Mouse (Mus musculus): ENCODE data around the gene Vmn1r64.
A peak's percentile ranks its signal among the peaks of the same experiment; 100 is the strongest.
"Not testable (repeated sequence)": the region's sequence is repeated elsewhere in the genome, so short reads cannot be mapped to it uniquely, and the experiment has no call there.

Vmn1r64 gene

GRCm38 (mm10) chr7:5884442-5884841, at the start of gene Vmn1r64:
TSS of gene Vmn1r64 (minus strand) at chr7:5884542.
- no peak for DNase-seq (ENCODE audit: low read depth, low spot score)

GRCm38 (mm10) chr7:5899238-5899637, 14.9 kb upstream of the Vmn1r64 start:
- DNase-seq (ENCODE audit: low read depth, low spot score), result peak; percentile 50

- DNase-seq (ENCODE audit: low read depth, low spot score), result not testable (repeated sequence)
Observed at GRCm38 (mm10) chr7:5897245-5897644, 12.9 kb upstream of the Vmn1r64 start.

All from ZHBTc4 (cell line).